Mouse (Mus musculus) inflammation-experienced regulatory T-cells, adult 6 months (primary cell): ENCODE results near the gene Myl3. TPM values are rescaled to one million over a fixed set of nuclear protein-coding genes. Genes with fewer than 3 reads are reported as not detected.
A peak's percentile ranks its signal among the peaks of the same experiment; 100 is the strongest.

Experiments
- ATAC-seq: one replicate; pipeline ENCODE4 v1.8.0; 2017
- polyA plus RNA-seq, 3 experiments: library from polyadenylated mRNA; unstranded; fragments of 100-300 nt; shearing (Covaris generic); gene quantifications; one replicate each; pipeline ENCODE4 v1.2.1; 2017

Gene Myl3
- not detected for polyA plus RNA-seq

- ATAC-seq, result no peak
Measured at GRCm38 (mm10) chr9:110741711-110742294, at the start of gene Myl3. Myl3 (plus strand) TSS chr9:110741861.

- no peak for ATAC-seq
Measured at GRCm38 (mm10) chr9:110695165-110695755, 46.4 kb upstream of the Myl3 start.

GRCm38 (mm10) chr9:110696427-110696826 lies 45.2 kb upstream of the Myl3 start:
- ATAC-seq, result no peak

DNA sequence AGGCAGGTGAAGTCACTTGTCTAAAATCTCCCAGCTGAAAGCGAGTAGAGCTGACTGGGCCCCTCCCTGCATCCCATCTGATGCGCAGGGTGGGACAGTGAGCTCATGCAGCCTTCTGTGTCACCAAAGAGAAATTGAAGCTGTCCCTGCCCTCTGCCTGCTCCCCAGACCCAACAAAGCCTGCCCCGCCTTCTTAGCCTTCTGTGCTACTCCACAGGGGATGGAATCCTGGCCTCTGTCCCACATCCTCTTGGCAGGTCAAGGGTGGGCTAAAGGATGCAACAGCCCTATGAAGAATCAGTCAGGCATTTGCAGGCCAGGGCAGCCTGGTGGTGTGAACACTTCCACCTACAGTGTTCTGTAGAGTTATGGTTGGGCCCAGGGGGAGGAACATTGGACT lies 44.2 kb upstream of the Myl3 start:
- ATAC-seq, result no peak

DNA sequence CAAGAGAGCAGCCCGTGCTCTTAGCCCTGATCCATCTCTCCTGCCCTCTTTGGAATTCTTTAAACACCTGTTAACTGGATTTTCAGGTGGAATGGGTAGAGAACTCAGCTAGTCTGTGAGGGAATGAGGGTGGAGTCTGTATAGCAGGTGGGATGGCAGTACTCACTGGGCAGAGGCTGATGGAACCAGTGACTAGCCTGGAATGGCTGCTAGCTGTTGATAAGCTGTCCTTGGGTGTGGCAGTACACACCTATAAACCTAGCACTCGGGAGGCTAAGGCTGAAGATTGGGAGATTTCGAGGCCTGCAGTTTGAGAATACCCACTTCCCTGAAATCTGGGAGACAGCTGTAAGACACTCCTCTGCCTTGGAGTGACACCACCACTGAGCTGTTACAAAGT lies 42.1 kb upstream of the Myl3 start:
- no peak for ATAC-seq

DNA sequence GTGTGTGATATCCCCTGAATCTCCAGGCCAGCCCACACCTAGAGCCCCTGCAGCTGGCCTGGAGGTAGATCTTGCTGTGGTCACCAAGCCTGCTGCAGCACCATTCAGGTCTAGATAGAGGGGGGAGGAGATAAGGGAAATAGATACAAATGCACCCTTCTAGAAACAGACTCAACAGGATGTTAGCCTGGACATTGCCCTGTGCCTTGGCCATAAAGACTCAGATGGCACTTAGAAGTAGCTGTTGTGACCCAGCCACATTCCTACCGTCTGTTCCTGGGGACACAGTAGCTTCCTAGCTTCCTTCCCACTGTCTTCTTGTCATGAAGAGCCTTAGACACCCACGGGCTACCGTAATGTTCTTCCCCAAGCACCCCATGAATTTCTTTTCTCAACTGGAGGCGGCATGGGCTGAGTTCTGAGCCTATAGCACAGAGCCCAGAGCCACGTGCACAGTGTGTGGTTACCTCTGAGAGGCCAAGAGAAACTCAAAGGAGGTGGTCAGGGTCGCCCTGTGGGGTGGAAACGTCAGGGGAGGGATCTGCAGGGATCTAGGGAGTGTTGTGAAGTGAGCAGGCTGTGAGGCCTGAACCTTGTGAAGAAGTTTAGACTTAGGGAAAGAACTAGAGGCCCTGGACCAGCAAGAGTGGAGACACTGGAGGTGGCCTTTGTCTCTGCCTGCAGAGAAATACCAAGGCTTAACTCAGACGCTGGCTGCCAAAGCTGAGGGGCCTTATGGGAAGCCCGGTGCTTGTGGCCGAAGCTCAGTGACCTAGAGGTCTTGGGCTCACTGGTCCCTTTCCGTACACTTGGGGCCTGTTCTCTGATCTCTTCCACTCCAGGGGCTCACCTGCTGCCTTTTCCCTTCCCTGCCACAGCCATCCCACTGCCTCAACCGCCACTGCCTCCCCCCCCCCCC lies 40.3 kb upstream of the Myl3 start:
- ATAC-seq, result no peak

- ATAC-seq, result no peak
Measured at GRCm38 (mm10) chr9:110702848-110703247, 38.8 kb upstream of the Myl3 start.

- no peak for ATAC-seq
Measured at GRCm38 (mm10) chr9:110703951-110704350, 37.7 kb upstream of the Myl3 start.

GRCm38 (mm10) chr9:110706784-110707183 lies 34.9 kb upstream of the Myl3 start:
- no peak for ATAC-seq

GRCm38 (mm10) chr9:110709640-110710258 lies 31.9 kb upstream of the Myl3 start:
- peak; percentile 100 for ATAC-seq

DNA sequence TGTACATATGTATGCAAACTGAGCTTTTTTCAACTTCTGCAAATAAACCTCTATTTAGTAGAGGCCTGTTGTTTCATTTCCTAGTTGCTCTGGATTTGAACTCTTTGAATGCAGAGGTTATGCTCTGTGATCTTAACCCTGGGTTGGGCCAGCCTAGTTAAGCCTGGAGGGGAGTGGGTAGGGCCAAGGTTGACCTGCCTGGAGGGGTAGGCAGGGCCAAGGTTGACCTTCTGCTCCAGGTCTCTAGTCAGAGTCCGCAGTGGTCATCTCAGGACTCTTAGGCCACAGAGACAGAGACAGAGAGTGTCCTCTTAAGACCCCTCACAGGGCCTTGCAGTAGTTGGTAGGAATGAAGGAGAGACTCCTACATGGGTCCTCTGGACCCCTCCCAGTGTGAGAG lies 30.1 kb upstream of the Myl3 start:
- no peak for ATAC-seq

DNA sequence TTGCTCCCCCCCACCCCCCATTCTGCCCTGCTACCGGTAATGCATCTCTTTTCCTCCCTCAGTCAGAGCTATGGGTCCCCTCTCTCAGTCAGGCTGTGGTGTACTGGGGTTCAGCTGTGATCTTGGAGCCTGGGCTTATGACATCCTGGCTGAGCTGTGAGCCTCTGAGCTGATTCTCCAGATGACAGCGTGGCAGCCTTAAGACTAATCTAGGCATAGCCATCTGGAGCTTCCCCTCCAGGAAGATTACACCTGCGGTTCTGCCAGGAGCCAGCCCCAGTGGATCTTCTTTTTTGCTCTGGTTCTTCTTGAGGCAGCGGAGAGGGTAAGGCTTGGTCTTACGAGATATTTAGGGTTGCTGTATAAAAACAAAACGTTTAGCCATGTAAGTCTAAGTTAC lies 29.7 kb upstream of the Myl3 start:
- no peak for ATAC-seq

DNA sequence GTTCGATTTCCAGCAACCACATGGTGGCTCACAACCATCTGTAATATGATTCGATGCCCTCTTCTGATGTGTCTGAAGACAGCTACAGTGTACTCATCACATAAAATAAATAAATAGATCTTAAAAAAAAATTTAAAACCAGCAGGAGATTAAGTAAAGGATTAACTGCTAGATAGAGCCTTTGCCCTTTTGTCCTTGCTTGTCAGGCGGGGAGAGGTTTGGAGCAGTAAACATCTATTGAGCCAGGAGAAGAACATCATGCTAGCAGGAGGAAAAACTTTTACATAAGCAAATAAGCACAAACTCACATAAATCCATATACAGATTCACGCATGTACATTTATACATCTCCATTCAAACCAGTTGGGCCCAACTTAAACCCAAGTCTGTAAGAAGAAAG lies 29.1 kb upstream of the Myl3 start:
- no peak for ATAC-seq

- no peak for ATAC-seq
Measured at GRCm38 (mm10) chr9:110713389-110713788, 28.3 kb upstream of the Myl3 start.

GRCm38 (mm10) chr9:110715426-110715825 lies 26.2 kb upstream of the Myl3 start:
- ATAC-seq, result no peak

DNA sequence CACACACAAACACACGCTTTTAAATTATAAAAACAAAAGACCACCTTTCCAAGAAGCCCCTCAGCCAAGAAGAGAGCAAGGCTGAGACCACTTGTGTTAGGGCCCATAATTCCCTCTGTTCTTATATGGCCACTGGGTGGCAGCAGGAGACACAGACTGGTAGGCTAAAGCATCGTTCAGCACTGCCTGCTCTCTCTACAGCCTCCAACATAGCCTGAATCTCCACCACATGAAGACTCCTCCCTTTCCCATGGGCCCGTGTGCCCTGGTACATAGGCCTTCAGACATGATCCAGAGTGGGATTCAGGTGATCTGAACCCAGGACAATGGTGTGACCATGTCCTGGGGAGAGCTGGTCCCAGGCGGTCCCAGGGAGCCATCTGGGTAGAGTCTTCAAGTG lies 24.9 kb upstream of the Myl3 start:
- no peak for ATAC-seq

- ATAC-seq, result no peak
Measured at GRCm38 (mm10) chr9:110718071-110718470, 23.6 kb upstream of the Myl3 start.

- no peak for ATAC-seq
Measured at GRCm38 (mm10) chr9:110718810-110719209, 22.9 kb upstream of the Myl3 start.

DNA sequence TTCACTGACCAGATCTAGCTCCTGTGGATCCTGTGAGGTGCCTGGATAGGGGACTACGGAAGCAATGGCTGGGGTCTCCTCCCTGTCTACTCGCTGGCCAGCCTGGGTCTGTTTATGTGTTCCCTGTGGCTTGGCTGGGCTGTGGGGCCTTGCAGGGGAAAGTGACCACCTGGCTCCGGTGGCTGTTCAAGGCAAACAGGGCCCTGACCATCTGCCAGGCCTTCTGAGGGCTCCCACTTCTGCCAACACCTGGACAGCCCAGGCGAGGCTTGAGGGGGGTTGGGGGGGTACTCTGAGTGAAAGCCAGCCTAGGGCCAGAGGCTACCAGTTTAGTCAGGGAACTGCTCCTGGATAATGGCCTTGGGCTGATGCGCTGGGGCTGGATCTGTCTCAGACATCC lies 21.7 kb upstream of the Myl3 start:
- ATAC-seq, result no peak

- ATAC-seq, result no peak
Measured at GRCm38 (mm10) chr9:110722060-110722459, 19.6 kb upstream of the Myl3 start.

DNA sequence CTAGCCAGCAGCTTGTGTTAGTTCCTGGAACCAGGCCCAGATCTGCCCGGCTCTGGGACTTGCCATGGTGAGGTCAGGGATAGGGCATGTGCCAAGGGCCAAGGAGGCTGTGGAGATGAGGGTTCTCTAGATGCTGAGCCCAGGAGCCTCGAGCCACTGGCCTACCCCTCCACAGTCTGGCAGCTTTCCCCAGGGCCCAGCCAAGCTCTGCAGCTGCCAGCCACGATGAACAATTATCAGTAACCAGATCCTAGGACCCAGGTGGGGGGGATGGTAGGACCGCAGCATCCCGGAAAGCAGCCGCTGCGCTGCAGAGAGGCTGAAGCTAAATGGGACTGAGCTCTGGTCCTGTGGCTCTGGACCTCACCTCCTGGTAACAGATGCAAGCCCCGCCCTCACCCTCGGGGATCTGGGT lies 15.9 kb upstream of the Myl3 start:
- no peak for ATAC-seq

DNA sequence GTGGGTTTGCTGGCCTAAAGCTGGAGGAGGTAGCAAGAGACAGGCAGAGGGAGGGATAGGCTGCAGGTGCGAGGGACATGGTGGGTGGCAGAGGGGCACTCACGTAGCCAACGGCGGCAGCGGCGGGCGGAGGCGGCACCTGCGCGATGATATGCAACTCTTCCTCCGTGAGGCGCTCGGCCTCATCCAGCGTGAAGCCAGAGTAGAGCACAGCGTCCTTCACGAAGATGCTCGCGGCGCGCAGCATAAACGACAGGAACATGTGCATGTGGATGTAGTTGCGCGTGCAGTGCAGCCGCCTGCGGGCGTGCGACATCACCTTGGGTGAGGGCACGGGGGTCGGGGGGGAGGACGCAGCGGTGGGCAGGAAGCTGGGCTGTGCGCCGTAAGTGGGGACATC lies 14.8 kb upstream of the Myl3 start:
- ATAC-seq, result no peak

DNA sequence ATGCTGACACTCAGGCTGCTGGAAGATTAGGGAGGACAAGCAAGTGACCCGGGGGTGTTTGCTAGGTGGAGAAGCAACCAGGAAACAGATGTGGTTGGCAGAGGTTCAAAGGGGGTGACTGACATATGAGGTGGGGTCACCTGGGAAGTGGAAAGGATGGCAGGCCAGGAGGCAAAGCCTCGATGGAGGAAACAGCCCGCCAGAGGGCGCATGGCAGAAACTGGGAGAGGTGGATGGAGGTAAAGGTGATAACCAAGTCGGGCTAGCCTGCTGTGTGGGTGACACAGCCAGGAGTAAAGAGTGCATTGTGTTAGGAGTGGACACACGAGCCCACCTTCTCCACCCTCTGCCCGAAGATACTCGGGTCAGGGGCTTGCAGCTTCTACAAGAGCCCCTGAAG lies 11.8 kb upstream of the Myl3 start:
- no peak for ATAC-seq
